Mouse (Mus musculus) frontal cortex, postnatal 25 days (tissue): ENCODE results near the gene Tmed4.

Experiments used
- DNase-seq, 2 experiments: peaks; one replicate each; pipeline ENCODE4 v3.0.0; 2022; ENCODE audit warnings: low spot score in 2 of 2

Gene Tmed4

GRCm38 (mm10) chr11:6274387-6275093, at the start of gene Tmed4:
Gene Tmed4 (minus strand): TSS chr11:6274870.
- DNase-seq, result peak; percentile 96 to 97

- DNase-seq, result no peak
Observed at GRCm38 (mm10) chr11:6323348-6323747, 48.7 kb upstream of the Tmed4 start.

DNA sequence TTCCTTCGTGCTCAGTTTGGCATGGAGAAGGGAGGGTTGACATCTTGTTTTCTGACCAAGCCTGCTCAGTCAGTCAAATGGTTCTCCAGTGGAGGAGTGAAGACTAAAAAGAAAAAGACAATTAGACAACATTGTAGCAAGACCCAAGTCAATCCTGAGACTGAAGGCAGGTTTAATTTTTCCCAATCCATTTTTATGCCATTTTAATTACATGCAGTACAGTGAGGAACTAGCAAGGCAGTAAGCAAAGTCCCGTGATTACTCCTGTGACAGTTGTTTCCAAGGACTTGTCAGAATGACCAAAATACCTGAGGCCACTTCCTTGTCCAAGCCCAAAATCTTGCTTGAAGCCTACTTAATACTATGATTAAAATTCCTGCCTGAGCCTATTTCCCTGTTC, 47.4 kb upstream of the Tmed4 start:
- no peak for DNase-seq

DNA sequence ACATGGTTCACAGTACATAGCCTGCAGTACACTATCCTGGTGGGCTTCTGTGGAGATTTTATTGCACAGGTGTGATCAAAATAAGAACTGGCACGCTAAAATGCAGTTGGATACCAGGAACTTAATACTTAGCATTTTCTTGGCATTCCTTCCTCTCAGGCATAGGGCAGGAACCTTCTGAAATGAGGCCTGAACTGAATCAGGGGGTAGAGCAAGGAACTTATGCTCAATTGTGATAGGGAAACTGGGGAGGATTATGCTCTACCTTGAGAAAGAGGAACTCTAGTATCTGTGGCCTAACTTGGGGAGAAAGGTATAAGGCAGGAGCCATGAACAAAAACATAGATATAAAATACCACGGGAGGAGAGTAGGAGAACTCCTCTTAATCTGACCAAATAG, 44.7 kb upstream of the Tmed4 start:
- no peak for DNase-seq

DNA sequence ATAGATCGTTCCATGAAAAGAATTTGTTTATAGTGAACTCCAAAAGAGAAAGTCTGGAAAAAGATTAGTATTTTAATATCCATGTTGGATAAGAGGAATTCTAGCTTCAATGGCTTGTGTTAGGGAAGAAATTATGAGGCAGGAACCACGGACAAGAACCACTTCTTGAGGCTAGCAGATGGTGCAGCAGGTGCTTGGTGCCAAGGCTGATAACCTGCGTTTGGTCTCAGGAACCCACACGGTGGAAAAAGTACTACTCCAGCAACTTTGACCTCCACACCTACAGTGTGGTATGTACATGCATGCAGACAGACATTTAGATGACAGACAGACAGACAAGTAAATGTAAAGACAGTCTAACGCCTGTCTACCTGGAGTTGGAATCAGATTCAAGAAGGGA, 43.9 kb upstream of the Tmed4 start:
- DNase-seq, result no peak

DNA sequence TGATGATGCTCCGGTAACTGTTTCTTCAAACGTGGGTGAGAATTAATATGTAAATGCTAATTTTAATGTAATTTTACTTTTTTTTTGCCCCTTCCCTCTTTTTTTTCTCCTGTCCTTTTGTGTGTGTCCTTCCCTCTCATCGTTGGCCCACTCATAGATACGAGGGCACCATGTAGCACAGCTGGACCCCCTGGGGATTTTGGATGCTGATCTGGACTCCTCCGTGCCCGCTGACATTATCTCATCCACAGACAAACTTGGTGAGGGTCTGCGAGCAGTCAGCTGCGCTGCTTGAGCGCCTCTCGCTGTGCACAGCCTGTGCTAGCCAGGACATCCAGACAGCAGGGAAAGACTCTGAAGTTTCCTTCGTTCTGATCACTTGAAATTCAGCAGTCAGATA, 42.2 kb upstream of the Tmed4 start:
- no peak for DNase-seq

DNA sequence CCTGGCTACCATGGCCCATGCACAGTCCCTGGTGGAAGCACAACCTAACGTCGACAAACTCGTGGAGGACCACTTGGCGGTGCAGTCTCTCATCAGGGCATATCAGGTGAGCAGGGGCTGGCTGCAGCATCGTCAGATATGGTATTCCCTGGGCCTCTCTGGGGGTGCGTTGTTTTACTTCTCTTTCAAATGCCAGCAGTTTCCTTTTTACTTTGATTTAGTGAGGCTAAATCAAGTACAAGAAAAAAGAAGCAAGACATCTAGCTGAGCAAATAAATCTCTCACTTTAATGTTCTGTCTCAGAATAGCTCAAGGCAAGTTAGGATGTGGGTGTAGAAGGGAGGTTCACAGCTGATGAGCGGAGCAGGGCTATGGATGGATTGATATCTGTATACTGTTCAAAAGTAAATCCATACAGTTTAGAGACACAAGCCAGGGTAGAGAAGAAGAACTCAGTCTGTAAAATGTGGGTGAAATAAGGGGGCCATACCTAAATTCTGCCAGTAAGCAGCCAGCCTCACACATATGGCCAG, 39.3 kb upstream of the Tmed4 start:
- no peak for DNase-seq

DNA sequence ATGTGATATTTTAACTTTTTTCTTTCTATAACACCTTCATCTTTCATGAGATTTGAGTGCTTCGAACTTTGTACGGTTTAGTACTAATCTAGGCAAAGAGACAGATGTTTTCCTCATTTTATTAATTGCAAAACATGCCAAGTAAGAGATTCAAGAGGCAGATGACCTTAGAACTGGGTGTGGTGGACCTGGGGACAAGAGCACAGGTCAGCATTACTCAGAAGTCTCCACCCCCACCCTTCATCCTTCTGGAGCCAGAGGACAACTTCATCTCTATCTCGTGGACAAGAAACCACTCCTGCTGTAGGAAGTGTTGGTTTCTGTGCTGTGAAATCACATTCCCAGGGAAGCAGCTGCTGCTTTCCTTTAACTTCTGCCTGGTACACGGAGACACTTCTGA, 33.5 kb upstream of the Tmed4 start:
- no peak for DNase-seq

GRCm38 (mm10) chr11:6305943-6306430, 31.3 kb upstream of the Tmed4 start:
- DNase-seq, result no peak

DNA sequence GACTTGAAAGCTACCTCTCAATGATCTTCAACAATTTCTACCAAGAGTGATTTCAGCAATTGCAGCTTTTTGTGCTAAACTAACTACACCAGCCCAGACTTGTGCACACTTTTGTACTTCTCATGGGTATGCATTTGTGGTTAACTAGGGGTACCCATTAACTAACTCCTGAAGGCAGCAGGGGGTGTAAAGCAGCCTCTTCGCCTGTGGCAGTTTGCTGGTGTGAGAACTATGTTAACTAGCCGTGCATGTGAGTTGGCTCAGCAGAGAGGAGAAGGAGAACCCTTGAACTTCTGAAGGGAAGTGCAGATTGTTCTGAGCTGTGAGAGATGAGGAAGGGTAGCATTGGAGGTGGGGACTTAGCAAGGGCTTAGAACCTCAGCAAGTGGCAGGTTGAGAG, 28.1 kb upstream of the Tmed4 start:
- DNase-seq, result no peak

- no peak for DNase-seq
Observed at GRCm38 (mm10) chr11:6299435-6299834, 24.8 kb upstream of the Tmed4 start.

GRCm38 (mm10) chr11:6296077-6296476, 21.4 kb upstream of the Tmed4 start:
- no peak for DNase-seq

- DNase-seq, result no peak
Observed at GRCm38 (mm10) chr11:6294632-6295031, 20.0 kb upstream of the Tmed4 start.

DNA sequence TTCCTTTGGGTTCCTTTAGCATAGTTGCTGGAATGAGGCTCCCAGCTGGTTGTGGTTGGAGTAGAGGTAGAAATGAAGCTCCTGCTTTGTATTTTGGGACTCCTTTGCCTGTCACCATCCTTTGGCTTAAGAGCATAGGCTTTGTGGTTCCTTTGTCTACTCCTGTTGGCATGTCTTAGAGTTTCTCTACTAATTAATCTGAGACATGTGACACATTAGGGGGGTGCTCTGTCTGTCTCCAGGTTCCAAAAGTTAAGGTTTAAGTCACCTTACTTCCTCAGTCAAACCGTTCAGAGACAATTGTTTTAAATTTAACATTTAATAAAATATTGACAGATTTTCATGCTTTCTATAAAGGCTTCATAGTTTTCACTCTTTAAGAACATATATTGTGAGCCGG, 18.9 kb upstream of the Tmed4 start:
- DNase-seq, result no peak

DNA sequence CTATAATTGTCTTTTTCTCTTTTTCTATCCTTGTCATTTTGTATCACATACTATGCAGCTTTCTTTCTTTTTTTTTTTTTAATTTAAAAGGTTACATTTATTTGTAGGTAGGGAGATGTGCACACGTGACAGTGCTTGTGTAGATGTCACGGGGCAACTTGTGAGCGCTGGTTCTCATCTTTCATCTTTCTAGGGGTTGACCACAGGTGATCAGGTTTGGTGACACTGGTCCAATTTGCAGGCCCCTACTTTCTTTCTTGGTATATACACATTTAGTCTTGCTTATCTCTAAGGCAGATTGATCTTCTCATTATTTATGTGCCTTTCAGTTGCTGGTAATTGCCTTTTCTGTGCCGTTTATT, 18.3 kb upstream of the Tmed4 start:
- no peak for DNase-seq

GRCm38 (mm10) chr11:6292116-6292987, 17.7 kb upstream of the Tmed4 start:
- peak; percentile 43 to 48 for DNase-seq

GRCm38 (mm10) chr11:6291401-6292115, 16.9 kb upstream of the Tmed4 start, which contains the start of gene Ogdh:
Gene Ogdh (plus strand): TSS chr11:6291633.
- DNase-seq, result peak; percentile 98

DNA sequence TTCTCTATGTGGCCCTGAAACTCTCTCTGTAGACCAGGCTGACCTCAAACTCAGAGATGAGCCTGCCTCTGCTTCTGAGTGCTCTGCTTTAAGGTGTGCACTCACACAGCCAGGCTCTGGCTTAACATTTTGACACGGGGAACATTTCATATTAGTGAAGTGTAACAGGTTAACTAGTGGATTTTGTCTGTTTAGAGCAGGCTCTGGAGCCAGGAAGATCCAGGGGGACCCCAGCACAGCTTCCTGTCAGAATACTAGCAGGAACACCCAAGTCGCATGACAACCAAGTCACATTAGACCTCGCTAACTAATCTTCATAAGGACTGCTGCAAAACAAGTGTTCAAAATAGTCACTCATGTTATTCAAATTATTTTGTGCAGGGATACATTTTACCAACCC, 16.2 kb upstream of the Tmed4 start:
- DNase-seq, result no peak

- DNase-seq, result no peak
Observed at GRCm38 (mm10) chr11:6290138-6290537, 15.5 kb upstream of the Tmed4 start.

DNA sequence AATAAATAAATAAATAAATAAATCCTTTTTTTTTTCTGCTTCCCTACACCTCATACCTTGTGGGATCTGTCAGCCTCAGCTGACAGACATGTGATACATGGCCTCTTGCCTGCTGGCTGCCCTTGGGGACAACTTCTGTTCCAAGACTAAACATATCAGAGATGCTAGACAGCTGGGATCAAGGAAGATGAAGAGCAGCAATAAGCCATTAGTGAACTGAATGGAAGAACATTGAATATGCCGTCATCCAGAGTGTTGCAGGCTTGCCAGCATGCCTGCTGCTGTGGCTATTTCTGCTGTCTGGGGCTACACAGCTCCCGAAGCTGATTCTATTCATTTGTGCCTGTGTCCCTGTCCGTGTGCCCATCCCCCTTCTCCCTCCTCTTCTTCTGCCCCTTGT, 8.3 kb upstream of the Tmed4 start:
- DNase-seq, result no peak

DNA sequence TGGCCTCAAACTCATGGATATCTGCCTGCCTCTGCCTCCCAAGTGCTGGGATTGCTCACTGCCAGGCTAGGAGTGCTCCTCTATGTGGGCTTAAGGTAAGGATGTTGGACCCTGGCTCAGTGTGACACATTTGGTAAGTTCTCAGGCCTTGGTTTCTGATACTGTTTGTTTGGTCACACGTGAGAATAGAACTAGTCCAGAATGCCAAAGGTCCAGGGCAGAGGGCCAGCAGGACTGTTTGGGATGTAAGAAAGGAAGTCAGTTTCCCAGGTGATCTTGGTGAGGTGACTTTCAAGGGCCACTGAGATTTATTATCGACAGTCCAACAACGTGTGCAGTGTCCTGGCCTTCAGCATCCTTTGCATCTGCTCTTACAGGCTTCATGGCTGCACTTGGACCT, 1.8 kb upstream of the Tmed4 start:
- no peak for DNase-seq

GRCm38 (mm10) chr11:6275094-6275484, 419 bp upstream of the Tmed4 start:
- no peak for DNase-seq
